Mouse (Mus musculus) layer of hippocampus, adult 18-20 months (tissue): ENCODE measurements at regions not wholly inside any gene's neighbourhood (a gene's known extent, or its start where the extent isn't known, plus 50 kb on each side); places are given as distances from the start of the nearest gene placed in this dataset.
"Not testable (repeated sequence)": the region's sequence is repeated elsewhere in the genome, so short reads cannot be mapped to it uniquely, and the experiment has no call there.

Experiments used
- DNase-seq, 2 experiments: peaks; one replicate each; pipeline ENCODE4 v3.0.0; 2022; ENCODE audit warnings: low spot score in 2 of 2

GRCm38 (mm10) chr8:39426770-39427169 is 1248.1 kb upstream of the Adam24 start:
- DNase-seq, result no peak

GRCm38 (mm10) chr8:39427402-39427801 is 1247.5 kb upstream of the Adam24 start:
- peak in 1 of 2 experiments; percentile 9 for DNase-seq

DNA sequence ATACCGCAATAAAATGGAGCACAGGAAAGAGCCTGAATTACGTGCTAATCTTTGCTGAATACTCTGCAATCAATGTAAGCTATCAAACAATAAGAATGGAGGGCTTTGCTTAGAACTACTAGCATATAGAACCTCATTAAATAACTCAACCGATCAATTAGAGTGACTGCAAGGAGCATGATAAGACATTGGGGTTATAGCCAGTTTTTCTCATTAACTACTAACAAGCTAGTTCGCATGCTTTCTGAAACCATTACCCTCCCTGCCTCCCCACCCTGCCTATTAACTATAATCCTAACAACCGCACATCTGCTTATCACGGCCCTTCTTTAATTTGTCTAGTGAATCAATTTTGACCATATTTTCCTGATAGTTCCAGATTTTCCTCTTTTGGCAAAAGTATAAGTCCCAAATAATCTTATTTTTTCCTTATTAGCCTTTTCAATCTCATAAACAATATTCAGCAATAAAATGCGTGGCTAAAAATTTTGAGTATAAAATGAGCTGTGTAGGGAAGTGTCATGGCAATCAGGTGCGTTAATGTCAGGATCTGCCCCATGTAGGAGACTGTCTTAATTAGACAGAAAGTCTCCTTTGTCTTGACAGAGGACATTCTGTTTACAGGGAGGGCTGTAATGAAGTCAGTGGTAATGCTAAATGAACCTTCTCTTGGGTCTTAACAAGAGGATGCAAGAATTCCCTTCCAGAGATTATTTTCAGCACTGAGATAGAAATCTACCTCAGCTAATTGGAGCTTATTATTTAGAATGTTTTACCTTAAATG is 1234.1 kb upstream of the Adam24 start:
- DNase-seq, result no peak

GRCm38 (mm10) chr8:39491139-39491538 is 1183.7 kb upstream of the Adam24 start:
- DNase-seq, result not testable (repeated sequence)

GRCm38 (mm10) chr8:39500419-39500818 is 1174.5 kb upstream of the Adam24 start:
- no peak for DNase-seq

GRCm38 (mm10) chr8:39504261-39504660 is 1170.6 kb upstream of the Adam24 start:
- DNase-seq, result no peak

GRCm38 (mm10) chr8:39512967-39513366 is 1161.9 kb upstream of the Adam24 start:
- no peak for DNase-seq
